Mouse (Mus musculus) skeletal muscle tissue, adult 2 months (tissue): Measurements from ENCODE around the gene Pank1.
A peak's percentile ranks its signal among the peaks of the same experiment; 100 is the strongest.

Experiments used
- DNase-seq: peaks from one replicate; pipeline ENCODE4 v3.0.0-alpha.2; 2012; ENCODE audit warnings: low read depth, low spot score

The Pank1 gene

DNA sequence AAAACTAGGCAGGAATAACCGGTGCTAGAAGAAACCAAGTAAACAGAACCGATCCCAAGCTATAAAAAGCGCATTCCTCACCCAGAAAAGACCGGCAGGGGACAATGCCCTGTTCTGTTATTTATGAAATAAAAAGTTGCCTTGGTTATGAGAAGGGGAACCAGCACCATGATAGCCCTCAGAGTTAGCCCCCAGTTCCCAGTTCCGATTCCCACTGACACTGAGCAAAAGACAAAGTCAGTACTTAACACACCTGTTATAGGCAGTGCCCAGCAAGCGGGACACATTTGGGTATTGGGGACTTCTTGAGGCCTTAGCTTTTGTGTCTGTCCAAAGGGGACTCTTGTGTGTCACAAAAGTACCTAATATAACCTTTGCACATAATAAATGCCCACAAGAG lies 369 bp upstream of the Pank1 start:
- DNase-seq: no peak

DNA sequence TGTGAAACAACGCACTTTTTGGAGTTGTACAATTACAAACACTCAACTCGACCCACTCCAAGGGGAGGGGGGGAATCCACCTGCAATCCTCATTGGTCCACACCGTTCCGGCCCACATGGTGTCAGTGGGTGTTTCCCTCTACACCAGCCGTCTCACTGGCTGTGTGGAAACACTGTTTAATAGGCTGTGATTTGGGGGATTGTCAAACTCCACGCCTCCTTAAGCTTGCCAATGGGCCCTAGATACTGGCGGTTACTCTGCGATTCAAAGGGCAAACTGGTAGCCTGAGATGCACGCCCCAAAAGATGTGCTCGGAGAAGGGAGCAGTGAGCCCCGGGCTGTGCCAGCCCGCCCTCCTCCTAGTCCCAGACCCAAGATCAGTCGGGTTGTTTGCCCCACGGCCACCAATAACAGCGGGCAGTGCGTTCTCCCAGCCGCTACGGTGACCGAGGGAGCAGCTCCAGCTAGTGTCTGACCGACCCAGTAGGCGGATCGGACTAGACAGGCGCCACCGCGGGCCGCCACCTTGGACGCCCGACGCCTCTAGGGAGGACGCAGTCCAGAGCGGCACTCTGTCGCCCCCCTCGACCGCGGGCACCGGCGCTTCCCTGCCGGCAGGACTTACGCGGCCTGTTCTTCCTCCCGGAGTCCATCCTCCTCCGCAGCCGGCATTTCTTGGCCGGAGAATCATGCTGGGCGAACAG lies 1.2 kb downstream of the Pank1 start:
- peak; percentile 89 for DNase-seq

DNA sequence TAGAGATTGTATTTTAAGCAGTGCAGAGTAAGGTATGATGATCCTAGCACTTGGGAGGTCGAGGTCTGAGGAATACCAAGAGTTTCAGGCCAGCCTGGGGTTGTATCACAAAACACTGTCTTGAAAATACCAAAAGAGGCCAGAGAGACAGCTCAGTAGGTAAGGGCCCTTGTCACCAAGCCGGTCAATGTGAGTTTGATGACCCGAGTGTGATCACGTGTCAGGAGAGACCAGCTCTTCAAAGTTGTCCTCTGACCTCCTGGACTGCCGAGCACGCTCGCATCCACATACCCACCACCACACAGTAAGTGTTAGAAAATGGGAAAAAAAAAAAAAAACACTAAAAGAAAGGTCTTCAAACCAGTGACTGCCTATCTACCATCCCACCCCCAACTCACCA lies 2.6 kb downstream of the Pank1 start:
- no peak for DNase-seq

DNA sequence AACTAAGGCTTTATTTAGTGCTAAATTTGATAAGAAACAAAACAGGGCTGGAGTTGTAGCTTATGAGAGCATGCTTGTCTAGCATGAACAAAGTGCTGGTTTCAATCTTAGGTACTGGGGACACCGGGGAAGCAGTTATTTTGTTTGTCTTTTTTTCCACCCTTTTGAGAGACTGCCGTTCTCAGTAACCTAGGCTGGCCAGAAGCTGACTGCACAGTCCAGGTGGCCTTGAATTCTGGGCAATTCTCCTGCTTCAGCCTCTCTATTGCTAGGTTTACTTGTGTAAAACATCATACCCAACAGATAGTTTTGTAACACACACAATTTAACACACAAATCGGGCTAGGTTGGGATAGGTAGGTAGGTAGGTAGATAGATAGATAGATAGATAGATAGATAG lies 9.9 kb downstream of the Pank1 start:
- DNase-seq: no peak

DNA sequence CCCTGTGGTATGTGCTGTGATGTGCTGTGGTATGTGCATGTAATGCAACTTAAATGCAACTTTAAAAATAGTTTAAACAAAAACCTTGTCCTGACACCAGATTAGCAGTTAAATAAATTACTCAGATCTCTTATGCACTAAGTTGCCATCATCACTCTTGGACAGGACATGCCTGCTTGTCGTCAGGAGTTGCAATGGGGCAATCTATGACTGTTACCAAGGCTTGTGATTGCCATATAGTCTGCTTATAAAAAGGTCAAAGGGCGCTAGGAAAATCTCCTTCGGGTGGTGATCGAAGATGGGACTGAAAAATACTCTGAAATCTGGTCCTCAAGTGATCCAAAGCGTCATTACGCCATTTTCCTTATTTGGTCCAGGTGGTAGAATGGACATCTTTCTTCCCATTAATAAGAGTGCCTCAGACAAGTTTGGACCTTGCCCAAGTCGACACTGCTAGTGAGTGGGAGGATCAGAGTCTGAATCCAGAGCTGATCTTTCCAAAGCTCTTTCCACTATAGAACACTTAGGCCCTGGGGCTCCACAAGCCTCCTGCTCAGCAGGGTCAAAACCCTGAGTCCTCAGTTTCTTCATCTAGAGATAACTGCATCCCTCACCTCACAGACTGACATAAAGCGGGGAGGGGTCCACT lies 11.0 kb downstream of the Pank1 start:
- no peak for DNase-seq

DNA sequence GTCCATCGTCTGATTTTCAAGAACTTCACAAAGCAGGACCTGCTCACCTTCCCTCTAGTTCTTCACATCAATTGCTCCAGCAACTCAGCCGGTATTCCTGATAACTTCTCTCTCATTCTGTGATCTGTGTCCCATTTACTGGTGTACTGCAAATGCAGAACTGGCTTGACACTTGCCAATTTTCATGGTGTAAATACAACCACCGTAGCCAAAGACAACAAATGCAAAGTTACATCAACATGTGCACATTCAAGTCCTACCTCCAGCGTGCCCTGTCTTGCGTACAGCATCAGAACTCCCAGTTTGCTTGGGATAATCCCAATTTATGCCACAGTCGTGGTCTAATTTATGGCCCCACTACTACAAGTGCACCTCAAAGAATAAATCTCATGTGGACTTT lies 15.5 kb downstream of the Pank1 start:
- no peak for DNase-seq

DNA sequence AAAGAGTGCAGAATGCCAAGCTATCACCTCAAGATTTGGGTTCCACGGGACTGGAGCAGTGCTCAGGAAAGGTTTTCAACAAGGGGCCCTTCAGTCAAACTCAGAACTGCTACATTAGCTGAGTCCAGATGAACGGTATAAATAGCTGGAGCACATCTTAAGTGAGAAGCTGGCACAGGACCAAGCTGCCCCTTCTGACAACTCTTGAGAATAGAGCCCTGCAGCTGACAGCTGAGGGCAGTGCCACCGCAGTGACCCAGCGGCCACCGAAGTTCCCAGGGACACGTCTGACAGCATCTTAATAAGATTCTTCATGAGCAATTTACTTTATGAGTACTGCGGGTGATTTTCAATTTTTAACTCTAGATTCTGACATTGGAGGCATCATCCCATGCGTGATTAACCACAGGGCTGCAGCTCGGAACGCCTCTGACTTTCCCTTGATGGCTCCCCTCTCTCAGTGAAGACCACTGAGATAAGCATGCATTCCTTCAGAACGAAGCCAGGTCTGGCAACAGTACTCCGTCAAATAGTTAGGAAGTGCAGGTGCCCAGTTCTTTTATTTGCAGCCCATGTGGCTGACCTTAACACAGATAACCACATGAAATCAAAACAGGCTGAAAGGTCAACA lies 23.1 kb downstream of the Pank1 start:
- DNase-seq: no peak

DNA sequence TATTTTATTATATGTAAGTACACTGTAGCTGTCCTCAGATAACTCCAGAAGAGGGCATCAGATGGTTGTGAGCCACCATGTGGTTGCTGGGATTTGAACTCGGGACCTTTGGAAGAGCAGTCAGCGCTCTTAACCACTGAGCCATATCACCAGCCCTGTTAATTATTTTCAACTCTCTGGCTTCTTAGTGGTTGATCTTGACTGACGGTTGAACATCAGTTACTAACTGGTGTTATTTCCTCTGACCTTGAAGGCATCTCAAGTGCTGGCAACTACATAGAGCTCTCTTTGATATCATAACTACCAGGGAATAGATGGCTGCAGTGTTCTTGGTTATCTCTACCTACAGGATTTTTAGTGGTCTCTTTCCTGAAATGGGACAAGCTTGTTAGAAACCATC lies 28.1 kb downstream of the Pank1 start:
- DNase-seq: no peak

DNA sequence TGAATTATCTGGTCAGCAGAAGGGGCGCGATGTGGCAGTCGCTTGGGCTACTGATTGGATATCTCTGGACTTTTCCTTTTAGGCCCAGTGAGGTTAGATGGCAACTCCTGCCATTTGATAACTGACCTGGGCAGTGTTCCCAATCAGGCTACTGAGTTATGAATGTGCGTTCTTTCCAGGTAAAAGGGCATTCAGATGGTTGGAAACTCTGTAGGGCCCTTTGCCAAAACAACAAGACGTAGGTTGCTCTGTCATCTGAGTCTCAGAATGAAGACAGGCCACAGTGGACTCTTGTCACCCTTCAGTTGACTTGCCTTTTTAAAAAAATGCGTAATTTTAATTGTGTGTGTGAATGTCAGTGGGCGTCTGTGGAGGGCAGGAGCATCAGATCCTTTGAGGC lies 29.8 kb downstream of the Pank1 start:
- DNase-seq: peak; percentile 57

DNA sequence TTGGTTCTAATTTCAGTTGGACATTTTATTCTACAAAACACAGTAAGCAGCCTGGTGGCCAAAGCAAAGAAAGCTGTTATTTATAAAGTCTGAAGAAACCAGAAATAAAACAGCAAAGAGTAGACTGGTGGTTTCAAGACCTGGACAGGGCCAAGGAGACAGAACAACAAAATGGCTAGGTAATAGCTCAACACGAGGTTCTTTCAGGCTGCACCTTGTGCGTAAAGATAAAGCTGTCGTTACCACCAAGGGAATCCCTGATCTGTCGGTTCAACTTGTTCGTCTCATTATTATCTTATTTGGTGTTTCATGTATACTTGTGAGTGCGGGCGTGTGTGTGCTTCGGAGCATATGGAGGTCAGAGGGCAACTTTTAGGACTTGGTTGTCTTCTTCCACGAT lies 31.1 kb downstream of the Pank1 start:
- no peak for DNase-seq

DNA sequence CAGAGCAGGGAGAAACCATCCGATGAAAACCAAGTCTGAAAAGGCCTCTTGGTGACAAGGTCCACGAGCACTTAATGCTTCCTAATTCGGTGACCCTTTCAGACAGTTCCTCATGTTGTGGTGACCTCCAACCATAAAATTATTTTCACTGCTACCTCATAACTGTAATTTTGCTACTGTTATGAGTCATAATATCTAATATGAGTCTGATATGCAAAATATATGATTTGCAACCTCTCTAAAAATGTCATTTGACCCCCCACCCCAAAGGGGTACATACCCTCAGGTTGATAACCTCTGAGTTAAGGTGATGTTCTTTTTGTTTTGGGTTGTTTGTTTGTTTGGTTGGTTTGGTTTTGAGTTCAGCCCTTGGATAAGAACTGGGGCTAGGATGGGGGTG lies 32.2 kb downstream of the Pank1 start:
- no peak for DNase-seq

DNA sequence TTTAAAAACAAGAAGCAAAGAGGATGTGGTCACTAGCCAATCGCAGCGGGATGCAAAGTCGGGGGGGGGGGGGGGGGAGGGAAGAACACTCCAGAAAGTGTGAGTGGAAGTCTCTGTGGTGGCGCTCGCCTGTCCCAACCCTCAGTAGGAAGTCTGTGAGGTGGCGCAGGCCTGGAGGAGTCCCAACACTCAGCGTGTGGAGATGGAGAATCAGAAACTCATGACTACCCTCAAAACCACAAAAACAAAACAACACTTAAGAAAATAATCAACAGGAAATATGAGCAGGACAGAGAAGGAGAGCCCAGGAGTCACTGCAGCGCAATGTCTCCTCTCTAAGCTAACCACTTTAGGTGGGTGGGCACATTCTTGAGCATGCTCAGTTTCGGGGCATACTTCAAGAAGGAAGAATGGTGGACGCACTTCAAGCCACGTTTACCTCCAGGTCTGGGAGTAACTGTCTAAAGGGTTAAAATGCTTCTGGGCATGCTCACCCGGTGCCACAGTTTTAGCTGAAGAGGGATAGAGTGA lies 32.7 kb downstream of the Pank1 start:
- DNase-seq: no peak

DNA sequence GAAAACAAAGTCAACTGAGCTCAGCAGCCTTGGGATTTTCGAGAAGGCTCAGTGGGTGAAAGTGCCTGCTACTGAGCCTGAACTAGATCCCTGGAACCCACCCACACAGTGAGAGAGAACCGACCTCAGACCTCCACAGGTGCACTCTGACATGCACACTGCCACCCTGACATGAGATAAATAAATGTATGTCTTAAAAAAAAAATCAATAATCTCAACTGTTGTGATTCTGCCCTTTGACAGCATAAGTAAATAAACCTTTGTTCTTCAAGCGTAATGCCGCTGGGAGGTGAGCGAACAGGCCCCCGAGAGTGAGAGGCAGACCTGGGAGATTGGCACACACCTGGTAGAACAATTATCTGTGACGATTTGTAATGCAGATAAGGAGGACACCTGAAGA lies 33.2 kb downstream of the Pank1 start:
- DNase-seq: no peak

DNA sequence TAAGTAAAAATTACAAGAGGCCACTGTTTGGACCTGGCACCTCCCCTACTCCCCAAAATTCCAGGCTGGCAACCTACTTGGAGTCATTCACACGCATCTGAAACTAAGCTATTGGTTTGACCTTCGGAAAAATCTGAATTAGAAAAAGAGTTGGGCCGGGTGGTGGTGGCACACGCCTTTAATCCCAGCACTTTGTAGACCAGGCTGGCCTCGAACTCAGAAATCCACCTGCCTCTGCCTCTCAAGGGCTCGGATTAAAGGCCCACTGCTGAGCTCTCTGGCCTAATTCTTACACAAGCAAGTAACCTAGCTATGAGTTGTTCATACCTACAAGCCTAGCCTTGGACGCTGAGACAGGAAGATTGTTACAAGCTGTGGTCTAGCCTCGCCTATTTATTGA lies 33.9 kb downstream of the Pank1 start:
- DNase-seq: no peak

DNA sequence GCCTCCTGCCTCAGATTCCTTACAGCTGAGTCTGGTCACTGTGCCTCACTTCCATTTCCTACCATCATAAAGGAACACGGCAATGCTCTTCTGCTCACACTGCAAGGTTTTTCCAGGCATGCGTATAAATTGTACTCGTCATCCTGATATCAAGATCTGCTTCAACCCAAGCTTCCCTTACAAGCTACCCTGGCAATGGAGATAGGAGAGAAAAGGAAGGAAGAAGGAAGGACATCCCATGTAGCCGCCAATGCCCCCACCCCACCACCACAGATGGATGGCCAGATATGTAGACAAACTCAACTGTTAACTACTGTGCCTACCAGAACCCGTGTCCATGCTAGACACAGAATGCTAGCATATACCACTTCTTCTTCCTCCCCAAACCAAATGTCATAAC lies 34.5 kb downstream of the Pank1 start:
- DNase-seq: no peak

DNA sequence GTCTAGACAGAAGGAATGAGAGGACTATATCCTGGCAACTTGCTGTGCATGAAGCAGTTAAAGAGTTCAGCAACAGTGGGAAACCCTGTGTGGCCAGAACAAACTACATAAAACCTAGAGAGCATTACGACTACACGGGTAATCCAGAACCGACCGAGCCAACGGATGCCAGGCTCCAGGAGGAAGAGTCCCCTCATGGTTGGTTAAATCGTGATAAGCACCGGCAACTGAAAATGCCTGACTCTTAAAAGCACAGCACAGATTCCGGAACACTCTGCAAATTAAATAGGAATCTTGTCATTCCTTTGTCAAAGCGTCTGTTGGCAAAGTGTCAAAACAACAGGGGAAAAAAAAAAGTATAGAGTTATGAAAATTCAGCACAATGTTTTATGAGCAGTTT lies 35.2 kb downstream of the Pank1 start:
- DNase-seq: no peak

DNA sequence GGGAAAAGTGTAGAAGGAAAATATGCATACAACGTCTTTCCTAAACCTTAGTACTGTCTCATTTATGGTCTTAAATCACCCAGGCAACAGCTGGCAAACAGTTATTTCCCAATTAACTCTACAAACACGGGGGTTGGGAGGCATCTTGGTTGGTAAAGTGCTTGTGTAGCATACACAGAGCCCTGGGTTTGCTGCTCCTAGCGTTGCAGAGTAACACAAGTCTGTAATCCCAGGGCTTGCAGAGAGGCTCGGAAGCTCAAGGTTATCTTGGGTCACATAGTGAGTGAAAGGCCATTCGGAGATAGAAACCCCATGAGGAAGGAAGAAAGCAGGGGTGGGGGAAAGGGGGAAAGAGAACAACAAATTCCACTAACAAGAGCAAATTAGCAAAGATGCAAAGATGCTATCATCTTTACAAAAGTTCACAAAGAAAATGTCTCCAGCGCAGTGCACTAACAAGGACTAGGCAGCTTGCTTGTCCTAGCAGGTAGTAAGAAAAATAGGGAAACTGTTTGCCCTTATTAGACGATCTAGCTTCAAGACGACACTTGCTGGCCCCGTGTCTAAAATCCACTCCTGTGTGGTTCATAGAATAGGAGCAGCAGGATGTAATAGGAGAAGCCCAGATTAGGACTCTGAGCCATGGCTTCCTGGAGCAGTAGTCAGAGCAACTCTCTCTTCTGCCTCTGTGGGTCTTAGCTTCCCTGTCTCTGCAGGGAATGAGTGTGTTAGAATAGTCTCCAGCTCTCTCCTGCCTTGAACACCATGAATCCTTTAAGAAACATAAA lies 37.3 kb downstream of the Pank1 start:
- DNase-seq: no peak

DNA sequence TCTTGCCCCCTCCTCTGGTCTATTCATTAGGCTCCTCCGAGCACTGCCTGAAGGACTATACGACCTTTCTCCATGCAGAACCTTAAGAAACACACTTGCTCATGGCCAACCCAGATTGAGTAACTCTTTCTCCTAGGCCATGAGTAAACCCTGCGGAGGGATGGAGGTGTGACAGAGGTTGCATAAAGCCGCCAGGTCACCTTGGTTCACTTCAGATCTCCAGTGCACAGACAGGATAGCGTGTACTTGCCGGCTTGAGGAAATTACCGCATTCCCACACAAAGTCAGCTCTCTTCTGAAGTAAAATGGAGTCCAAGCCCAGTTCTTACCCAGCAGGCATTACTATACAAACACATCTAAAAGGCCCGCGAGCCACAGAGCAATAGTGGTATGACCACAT lies 40.6 kb downstream of the Pank1 start:
- DNase-seq: no peak

DNA sequence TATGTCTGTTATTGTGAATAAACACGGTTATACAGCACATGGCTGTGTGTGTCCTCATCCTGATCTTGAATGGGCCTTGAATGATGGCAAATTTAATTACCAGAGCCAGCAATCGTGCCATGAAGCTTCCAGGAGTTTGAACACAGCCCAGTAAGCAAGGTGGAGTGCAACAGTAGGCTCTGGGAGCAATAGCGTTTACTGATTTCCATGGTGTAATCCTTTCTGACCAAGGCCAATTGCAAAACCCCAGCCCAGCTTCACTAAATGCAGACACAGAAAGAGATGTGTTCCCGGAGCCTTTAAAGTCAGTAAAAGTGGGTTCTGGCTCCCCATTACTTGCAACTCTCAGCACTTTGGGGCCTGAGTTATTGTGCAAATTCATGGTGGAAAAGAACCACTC lies 47.6 kb downstream of the Pank1 start:
- DNase-seq: no peak

DNA sequence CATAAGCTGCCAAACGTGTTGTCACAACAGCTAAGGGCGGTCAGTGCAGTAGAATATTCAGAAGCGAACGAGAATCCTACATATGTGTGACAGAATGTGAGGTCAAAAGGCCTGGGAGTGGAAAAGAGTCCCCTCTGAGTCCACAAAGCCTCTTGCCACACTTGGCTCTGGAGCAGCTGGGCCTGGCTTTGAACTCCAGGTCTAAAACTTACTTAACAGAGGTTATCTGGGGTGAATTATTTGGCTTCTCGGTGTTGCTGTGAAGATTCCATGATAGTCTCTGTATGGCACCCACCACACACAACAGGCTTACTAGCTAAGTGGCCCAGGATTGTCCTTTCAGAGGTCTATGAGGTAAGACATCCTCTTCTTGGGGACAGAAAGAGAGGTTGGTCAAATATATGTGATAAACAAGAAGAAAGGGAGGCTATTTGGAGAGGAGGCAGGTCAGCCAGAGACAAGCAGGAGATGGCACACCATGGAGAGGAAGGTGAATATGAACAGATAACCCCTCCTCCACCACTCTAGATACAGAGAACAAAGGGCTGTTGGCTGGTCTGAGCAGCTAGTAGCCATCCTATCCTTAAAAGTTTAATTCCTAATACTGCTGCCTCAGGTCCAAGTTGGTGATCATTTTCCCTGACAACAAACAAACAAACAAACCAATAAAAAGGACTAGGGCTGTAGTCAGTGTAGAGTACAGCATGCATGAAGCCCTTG lies 51.2 kb downstream of the Pank1 start:
- DNase-seq: no peak

DNA sequence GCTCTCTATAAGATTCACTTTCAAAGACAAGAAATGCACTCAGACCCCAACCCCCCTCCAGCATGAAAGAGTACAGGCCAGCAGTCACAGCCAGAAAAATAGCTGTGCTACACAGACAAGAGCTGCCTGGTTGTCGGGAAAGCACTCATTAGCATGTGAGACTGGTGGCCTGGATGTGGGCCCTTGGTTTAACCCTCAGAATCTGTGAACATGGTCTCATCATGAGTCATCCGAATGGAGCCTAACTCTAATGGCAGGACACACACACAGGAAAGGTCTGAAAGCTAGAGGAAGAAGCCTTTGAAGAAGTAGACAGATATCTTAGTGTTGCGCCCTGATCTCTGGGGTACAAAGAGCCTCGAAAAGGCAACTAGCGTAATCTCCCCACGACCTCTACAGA lies 51.8 kb downstream of the Pank1 start:
- DNase-seq: no peak
